Mouse (Mus musculus): ENCODE measurements at regions not wholly inside any gene's neighbourhood (a gene's known extent, or its start where the extent isn't known, plus 50 kb on each side); places are given as distances from the start of the nearest gene placed in this dataset.
A peak's percentile ranks its signal among the peaks of the same experiment; 100 is the strongest.
"Not testable (repeated sequence)": the region's sequence is repeated elsewhere in the genome, so short reads cannot be mapped to it uniquely, and the experiment has no call there.

- Histone ChIP-seq H3K4me1 (replicated peaks) (no peaks in the 10 kb centered on the region), H3K27me3 (ENCODE audit: insufficient read depth, poor library complexity, severe bottlenecking) (no peaks in the 10 kb centered on the region), H3K9me3 (no peaks in the 10 kb centered on the region; the same call in 1 of the 2 replicates), H3K27ac (no peak overlapping the region), H3K36me3 (no peaks in the 10 kb centered on the region), H3K4me3 (no peak overlapping the region)
- no peak for DNase-seq (ENCODE audit: low spot score)
- 86% methylated on average over 5 of the region's 5 CpGs for WGBS
These were observed 116.5 kb upstream of the Galnt18 start for GRCm38 (mm10) chr7:111896255-111896654.

GRCm38 (mm10) chr7:111882991-111883390 is 103.2 kb upstream of the Galnt18 start:
- no peaks in the 10 kb centered on the region for H3K4me1 ChIP-seq (replicated peaks)
- H3K27me3 ChIP-seq (ENCODE audit: insufficient read depth, poor library complexity, severe bottlenecking), result no peaks in the 10 kb centered on the region
- DNase-seq (ENCODE audit: low spot score), result no peak
- no peaks in the 10 kb centered on the region for H3K9me3 ChIP-seq
- H3K36me3 ChIP-seq, result no peaks in the 10 kb centered on the region
- 82% methylated on average over 2 of the region's 2 CpGs for WGBS
- H3K4me3 ChIP-seq, result no peak overlapping the region
- H3K27ac ChIP-seq, result no peak overlapping the region

- Histone ChIP-seq H3K9me3 (no peaks in the 10 kb centered on the region), H3K4me3 (no peak overlapping the region), H3K36me3 (no peaks in the 10 kb centered on the region), H3K27me3 (ENCODE audit: insufficient read depth, poor library complexity, severe bottlenecking) (no peaks in the 10 kb centered on the region), H3K27ac (no peak overlapping the region), H3K4me1 (replicated peaks) (no peaks in the 10 kb centered on the region)
- 92% methylated on average over 4 of the region's 4 CpGs for WGBS
- DNase-seq (ENCODE audit: low spot score), result no peak
These were observed 100.4 kb upstream of the Galnt18 start for GRCm38 (mm10) chr7:111880067-111880675.

- H3K27ac ChIP-seq, result no peak overlapping the region
- no peaks in the 10 kb centered on the region for H3K27me3 ChIP-seq (ENCODE audit: insufficient read depth, poor library complexity, severe bottlenecking)
- no peak overlapping the region for H3K4me3 ChIP-seq
- no peaks in the 10 kb centered on the region for H3K36me3 ChIP-seq
- H3K4me1 ChIP-seq (replicated peaks), result no peaks in the 10 kb centered on the region
- H3K9me3 ChIP-seq, result no peaks in the 10 kb centered on the region
- 92% methylated on average over 1 of the region's 1 CpGs for WGBS
- no peak for DNase-seq (ENCODE audit: low spot score)
These were observed 97.8 kb upstream of the Galnt18 start for GRCm38 (mm10) chr7:111877591-111877990.

- H3K4me3 ChIP-seq, result no peak overlapping the region
- no peaks in the 10 kb centered on the region for H3K9me3 ChIP-seq
- no peak overlapping the region for H3K27ac ChIP-seq
- WGBS, result 93% methylated on average over 1 of the region's 1 CpGs
- H3K36me3 ChIP-seq, result no peaks in the 10 kb centered on the region
- no peaks in the 10 kb centered on the region for H3K27me3 ChIP-seq (ENCODE audit: insufficient read depth, poor library complexity, severe bottlenecking)
- no peak for DNase-seq (ENCODE audit: low spot score)
- H3K4me1 ChIP-seq (replicated peaks), result no peaks in the 10 kb centered on the region
These were observed 96.2 kb upstream of the Galnt18 start for GRCm38 (mm10) chr7:111875949-111876348.

- 96% methylated on average over 6 of the region's 6 CpGs for WGBS
- H3K27ac ChIP-seq, result no peak overlapping the region
- H3K36me3 ChIP-seq, result no peaks in the 10 kb centered on the region
- DNase-seq (ENCODE audit: low spot score), result no peak
- H3K4me3 ChIP-seq, result no peak overlapping the region
- H3K27me3 ChIP-seq (ENCODE audit: insufficient read depth, poor library complexity, severe bottlenecking), result no peaks in the 10 kb centered on the region
- H3K9me3 ChIP-seq, result no peaks in the 10 kb centered on the region
- H3K4me1 ChIP-seq (replicated peaks), result no peaks in the 10 kb centered on the region
These were observed 89.6 kb upstream of the Galnt18 start for GRCm38 (mm10) chr7:111869337-111869736.

GRCm38 (mm10) chr7:111863035-111863434 is 83.3 kb upstream of the Galnt18 start:
- no peak for DNase-seq (ENCODE audit: low spot score)
- Histone ChIP-seq H3K36me3 (no peaks in the 10 kb centered on the region), H3K27ac (no peak overlapping the region), H3K9me3 (no peaks in the 10 kb centered on the region), H3K4me3 (no peak overlapping the region), H3K27me3 (ENCODE audit: insufficient read depth, poor library complexity, severe bottlenecking) (no peaks in the 10 kb centered on the region), H3K4me1 (replicated peaks) (no peaks in the 10 kb centered on the region)
- WGBS, result 78% methylated on average over 8 of the region's 8 CpGs

- WGBS, result 89% methylated on average over 8 of the region's 8 CpGs
- not testable (repeated sequence) for H3K4me1 ChIP-seq (replicated peaks); DNase-seq (ENCODE audit: low spot score); H3K9me3 ChIP-seq; H3K36me3 ChIP-seq; H3K27ac ChIP-seq; H3K4me3 ChIP-seq; H3K27me3 ChIP-seq (ENCODE audit: insufficient read depth, poor library complexity, severe bottlenecking)
These were observed 78.5 kb upstream of the Galnt18 start for GRCm38 (mm10) chr7:111858291-111858690.

- WGBS, result 71% methylated on average over 5 of the region's 5 CpGs
- no peaks in the 10 kb centered on the region for H3K9me3 ChIP-seq
- no peaks in the 10 kb centered on the region for H3K36me3 ChIP-seq
- DNase-seq (ENCODE audit: low spot score), result peak; percentile 4
- H3K4me3 ChIP-seq, result no peak overlapping the region
- H3K27ac ChIP-seq, result no peak overlapping the region
- no peaks in the 10 kb centered on the region for H3K4me1 ChIP-seq (replicated peaks)
- no peaks in the 10 kb centered on the region for H3K27me3 ChIP-seq (ENCODE audit: insufficient read depth, poor library complexity, severe bottlenecking)
These were observed 77.2 kb upstream of the Galnt18 start for GRCm38 (mm10) chr7:111856977-111857376.

- no peak for DNase-seq (ENCODE audit: low spot score)
- H3K4me3 ChIP-seq, result no peak overlapping the region
- H3K36me3 ChIP-seq, result no peaks in the 10 kb centered on the region
- no peaks in the 10 kb centered on the region for H3K4me1 ChIP-seq (replicated peaks)
- no peaks in the 10 kb centered on the region for H3K9me3 ChIP-seq
- WGBS, result 72% methylated on average over 3 of the region's 3 CpGs
- no peaks in the 10 kb centered on the region for H3K27me3 ChIP-seq (ENCODE audit: insufficient read depth, poor library complexity, severe bottlenecking)
- H3K27ac ChIP-seq, result no peak overlapping the region
These were observed 75.5 kb upstream of the Galnt18 start for GRCm38 (mm10) chr7:111855309-111855708.

- no peaks in the 10 kb centered on the region for H3K36me3 ChIP-seq
- no peak overlapping the region for H3K27ac ChIP-seq
- WGBS, result 50% methylated on average over 1 of the region's 1 CpGs
- no peaks in the 10 kb centered on the region for H3K27me3 ChIP-seq (ENCODE audit: insufficient read depth, poor library complexity, severe bottlenecking)
- no peaks in the 10 kb centered on the region for H3K4me1 ChIP-seq (replicated peaks)
- no peak for DNase-seq (ENCODE audit: low spot score)
- no peaks in the 10 kb centered on the region for H3K9me3 ChIP-seq
- no peak overlapping the region for H3K4me3 ChIP-seq
These were observed 66.6 kb upstream of the Galnt18 start for GRCm38 (mm10) chr7:111846417-111846816.

- H3K9me3 ChIP-seq, result no peaks in the 10 kb centered on the region
- 86% methylated on average over 4 of the region's 4 CpGs for WGBS
- no peaks in the 10 kb centered on the region for H3K4me1 ChIP-seq (replicated peaks)
- H3K4me3 ChIP-seq, result no peak overlapping the region
- H3K27me3 ChIP-seq (ENCODE audit: insufficient read depth, poor library complexity, severe bottlenecking), result no peaks in the 10 kb centered on the region
- DNase-seq (ENCODE audit: low spot score), result no peak
- no peaks in the 10 kb centered on the region for H3K36me3 ChIP-seq
- no peak overlapping the region for H3K27ac ChIP-seq
These were observed 63.9 kb upstream of the Galnt18 start for GRCm38 (mm10) chr7:111843715-111844114.

- Histone ChIP-seq H3K36me3 (no peaks in the 10 kb centered on the region), H3K4me1 (replicated peaks) (no peaks in the 10 kb centered on the region), H3K27ac (no peak overlapping the region), H3K4me3 (no peak overlapping the region), H3K27me3 (ENCODE audit: insufficient read depth, poor library complexity, severe bottlenecking) (no peaks in the 10 kb centered on the region), H3K9me3 (no peaks in the 10 kb centered on the region)
- no peak for DNase-seq (ENCODE audit: low spot score)
- WGBS, result 88% methylated on average over 1 of the region's 1 CpGs
These were observed 61.0 kb upstream of the Galnt18 start for GRCm38 (mm10) chr7:111840826-111841225.

GRCm38 (mm10) chr7:111838162-111838561 is 58.4 kb upstream of the Galnt18 start:
- Histone ChIP-seq H3K4me1 (replicated peaks) (no peaks in the 10 kb centered on the region), H3K4me3 (no peak overlapping the region), H3K9me3 (no peaks in the 10 kb centered on the region), H3K36me3 (no peaks in the 10 kb centered on the region), H3K27me3 (ENCODE audit: insufficient read depth, poor library complexity, severe bottlenecking) (no peaks in the 10 kb centered on the region), H3K27ac (no peak overlapping the region)
- WGBS, result 93% methylated on average over 3 of the region's 3 CpGs
- DNase-seq (ENCODE audit: low spot score), result no peak

All from hindbrain, embryonic 10.5 days (tissue).